Mouse (Mus musculus): ENCODE results near the gene Fgfr2. TPM values are rescaled to one million over a fixed set of nuclear protein-coding genes. Genes with fewer than 3 reads are reported as not detected.

Gene Fgfr2
- polyA plus RNA-seq, 1 experiment from 2014 or later, result 67.0 TPM

DNA sequence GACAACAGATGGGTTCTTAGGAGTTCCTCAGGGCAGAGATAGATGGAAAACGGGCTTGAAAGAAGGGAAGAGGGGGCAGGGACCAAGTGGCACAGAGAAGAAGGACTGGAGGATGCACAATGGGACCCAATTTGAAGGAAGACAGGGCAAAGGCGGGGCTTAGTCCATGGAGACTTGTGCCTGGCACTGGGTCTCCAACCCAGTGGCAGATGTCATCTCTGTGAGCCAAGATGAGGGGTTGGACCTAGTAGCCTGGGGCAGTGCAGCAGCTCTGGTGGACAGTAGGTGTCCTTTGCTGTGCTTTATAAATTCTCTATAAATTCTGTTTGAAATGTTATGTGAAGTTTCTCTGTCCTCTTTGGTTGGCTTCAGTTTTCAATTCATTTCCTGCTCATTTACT lies 1306.5 kb downstream of the Fgfr2 start:
- H3K4me3 ChIP-seq (replicated peaks), result no peak overlapping the region
- no peaks in the 10 kb centered on the region for H3K9me3 ChIP-seq
- H3K27me3 ChIP-seq (replicated peaks), result no peaks in the 10 kb centered on the region
- H3K4me1 ChIP-seq (replicated peaks), result no peaks in the 10 kb centered on the region
- H3K36me3 ChIP-seq, result no peaks in the 10 kb centered on the region
- WGBS, result 70% methylated on average over 2 of the region's 2 CpGs
- H3K9ac ChIP-seq, result no peak overlapping the region
- no peak overlapping the region for H3K4me2 ChIP-seq (replicated peaks)
- no peak overlapping the region for H3K27ac ChIP-seq
- no peak for ATAC-seq

- H3K4me3 ChIP-seq (replicated peaks), result no peak overlapping the region
- no peak overlapping the region for H3K9ac ChIP-seq
- no peaks in the 10 kb centered on the region for H3K9me3 ChIP-seq
- H3K4me2 ChIP-seq (replicated peaks), result no peak overlapping the region
- ATAC-seq, result no peak
- H3K27me3 ChIP-seq (replicated peaks), result no peaks in the 10 kb centered on the region
- no peaks in the 10 kb centered on the region for H3K4me1 ChIP-seq (replicated peaks)
- H3K36me3 ChIP-seq, result no peaks in the 10 kb centered on the region
- no peak overlapping the region for H3K27ac ChIP-seq
- WGBS, result 81% methylated on average over 6 of the region's 6 CpGs
Measured at GRCm38 (mm10) chr7:131812116-131812515, 1311.0 kb downstream of the Fgfr2 start.

DNA sequence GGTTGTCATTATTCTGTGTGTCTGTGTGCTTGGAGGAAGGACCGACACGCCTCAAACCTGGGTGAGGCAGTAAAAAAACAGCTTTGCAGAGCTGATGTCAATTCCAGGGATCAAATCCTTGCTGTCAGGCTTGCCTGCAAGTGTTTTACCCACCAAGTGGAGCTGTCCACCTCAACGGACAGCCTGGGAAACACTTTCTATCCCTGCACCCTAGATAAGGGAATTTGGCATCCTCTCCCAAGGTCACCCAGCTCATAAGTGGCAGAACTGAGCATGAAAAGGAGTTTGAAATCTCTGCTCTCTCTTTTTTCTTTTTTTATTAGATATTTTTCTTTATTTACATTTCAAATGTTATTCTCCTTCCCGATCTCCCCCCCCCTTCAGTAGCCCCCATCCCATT lies 1312.2 kb downstream of the Fgfr2 start:
- Histone ChIP-seq H3K27me3 (replicated peaks) (no peaks in the 10 kb centered on the region), H3K4me1 (replicated peaks) (no peaks in the 10 kb centered on the region), H3K4me3 (replicated peaks) (no peak overlapping the region), H3K36me3 (no peaks in the 10 kb centered on the region), H3K9ac (no peak overlapping the region), H3K9me3 (no peaks in the 10 kb centered on the region), H3K4me2 (replicated peaks) (no peak overlapping the region), H3K27ac (no peak overlapping the region)
- no peak for ATAC-seq
- WGBS, result 56% methylated on average over 4 of the region's 4 CpGs

DNA sequence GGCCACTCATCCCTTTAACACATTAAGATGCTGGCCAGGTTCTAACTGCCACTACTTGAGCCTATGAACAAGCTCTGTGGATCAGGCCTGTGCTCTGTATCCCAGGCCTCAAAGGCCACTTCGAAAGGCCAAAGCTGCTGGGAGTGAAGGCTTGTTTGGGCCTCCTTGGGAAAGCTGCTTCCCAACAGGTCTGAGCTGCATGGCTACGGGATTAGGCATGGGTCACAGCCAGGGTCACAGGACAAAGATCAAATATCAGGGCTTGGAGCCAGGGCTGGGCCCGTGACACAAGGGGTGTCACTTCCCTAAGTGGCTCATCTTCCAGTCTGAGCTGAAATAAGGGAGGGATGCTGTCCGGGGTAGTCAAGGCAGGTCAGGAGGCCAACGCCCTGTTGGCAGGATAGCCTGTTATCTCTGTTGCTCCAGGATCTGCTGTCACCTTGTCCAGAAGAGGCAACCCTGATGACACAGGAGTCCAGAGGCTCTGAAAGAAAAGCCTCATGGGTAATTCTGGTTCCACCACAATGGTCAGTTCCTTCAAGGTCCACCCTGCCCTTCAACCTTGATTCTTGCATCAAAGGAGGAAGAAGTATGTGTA lies 1313.5 kb downstream of the Fgfr2 start:
- Histone ChIP-seq H3K4me2 (replicated peaks) (no peak overlapping the region), H3K4me1 (replicated peaks) (no peaks in the 10 kb centered on the region), H3K4me3 (replicated peaks) (no peak overlapping the region), H3K27ac (no peak overlapping the region), H3K9me3 (no peaks in the 10 kb centered on the region), H3K9ac (no peak overlapping the region), H3K36me3 (no peaks in the 10 kb centered on the region), H3K27me3 (replicated peaks) (no peaks in the 10 kb centered on the region)
- WGBS, result 35% methylated on average over 5 of the region's 5 CpGs
- ATAC-seq, result no peak

DNA sequence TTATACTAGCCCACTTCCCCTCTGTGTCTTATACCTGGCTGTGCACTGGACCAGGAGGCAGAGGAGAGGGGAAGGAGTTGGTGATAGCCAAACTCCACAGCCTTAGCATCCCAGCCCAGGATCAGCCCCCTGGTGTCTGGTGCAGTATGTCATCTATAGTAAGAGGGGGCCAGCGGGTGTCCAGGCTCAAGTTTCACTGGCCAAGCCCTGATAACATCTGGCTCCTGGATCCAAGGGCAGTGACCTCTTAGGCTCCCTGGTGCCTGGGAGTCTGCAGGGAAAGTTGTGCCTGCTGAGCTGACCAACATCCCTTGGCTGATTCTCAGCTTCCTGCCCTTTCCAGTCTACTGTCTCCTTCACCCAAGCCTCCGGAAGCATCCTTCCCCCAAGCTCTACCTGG lies 1315.9 kb downstream of the Fgfr2 start:
- Histone ChIP-seq H3K9me3 (no peaks in the 10 kb centered on the region), H3K4me1 (replicated peaks) (no peaks in the 10 kb centered on the region), H3K27ac (no peak overlapping the region), H3K4me3 (replicated peaks) (no peak overlapping the region), H3K4me2 (replicated peaks) (no peak overlapping the region), H3K9ac (no peak overlapping the region), H3K27me3 (replicated peaks) (no peaks in the 10 kb centered on the region), H3K36me3 (no peaks in the 10 kb centered on the region)
- 17% methylated on average over 2 of the region's 2 CpGs for WGBS
- no peak for ATAC-seq

DNA sequence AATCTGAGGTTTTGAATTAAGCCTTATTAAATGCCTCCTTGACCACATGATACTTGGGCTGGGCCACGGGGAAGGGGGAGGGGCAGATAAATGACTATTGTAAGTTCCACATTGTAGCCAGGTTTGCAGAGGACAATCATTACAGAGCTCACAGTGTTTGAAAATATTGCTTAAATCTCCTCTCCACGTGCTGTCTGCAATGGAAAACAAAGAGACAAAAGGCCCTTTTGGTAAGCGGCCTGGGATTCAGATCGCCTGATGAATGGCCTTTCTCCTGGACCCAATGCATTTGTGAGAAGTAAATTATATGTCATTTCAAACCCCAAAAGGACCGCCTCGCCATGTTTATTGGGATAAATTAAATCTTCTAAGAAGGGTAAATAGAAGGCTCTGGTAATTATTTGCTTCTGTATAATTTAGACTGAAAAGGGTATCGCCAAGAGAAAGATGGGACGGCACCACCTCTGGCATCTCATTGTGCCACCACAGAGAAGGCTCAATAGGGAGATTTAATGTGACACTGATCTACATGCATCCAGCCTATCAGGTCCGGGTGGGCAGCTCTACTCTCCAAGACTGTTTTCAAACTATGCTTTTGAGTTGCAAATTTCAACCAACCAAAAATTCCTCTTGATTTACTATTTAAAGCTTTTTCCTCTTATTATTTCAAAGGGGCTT lies 1317.5 kb downstream of the Fgfr2 start:
- Histone ChIP-seq H3K27ac (no peak overlapping the region), H3K4me1 (replicated peaks) (no peaks in the 10 kb centered on the region), H3K27me3 (replicated peaks) (no peaks in the 10 kb centered on the region), H3K4me3 (replicated peaks) (no peak overlapping the region), H3K4me2 (replicated peaks) (no peak overlapping the region), H3K9ac (no peak overlapping the region), H3K9me3 (no peaks in the 10 kb centered on the region), H3K36me3 (no peaks in the 10 kb centered on the region)
- ATAC-seq, result no peak
- WGBS, result 78% methylated on average over 9 of the region's 9 CpGs

- WGBS, result 41% methylated on average over 6 of the region's 6 CpGs
- no peaks in the 10 kb centered on the region for H3K27me3 ChIP-seq (replicated peaks)
- H3K27ac ChIP-seq, result no peak overlapping the region
- H3K9ac ChIP-seq, result no peak overlapping the region
- no peaks in the 10 kb centered on the region for H3K36me3 ChIP-seq
- no peaks in the 10 kb centered on the region for H3K9me3 ChIP-seq
- H3K4me2 ChIP-seq (replicated peaks), result no peak overlapping the region
- ATAC-seq, result no peak
- H3K4me1 ChIP-seq (replicated peaks), result no peaks in the 10 kb centered on the region
- no peak overlapping the region for H3K4me3 ChIP-seq (replicated peaks)
Measured at GRCm38 (mm10) chr7:131800416-131801045, 1322.6 kb downstream of the Fgfr2 start.

DNA sequence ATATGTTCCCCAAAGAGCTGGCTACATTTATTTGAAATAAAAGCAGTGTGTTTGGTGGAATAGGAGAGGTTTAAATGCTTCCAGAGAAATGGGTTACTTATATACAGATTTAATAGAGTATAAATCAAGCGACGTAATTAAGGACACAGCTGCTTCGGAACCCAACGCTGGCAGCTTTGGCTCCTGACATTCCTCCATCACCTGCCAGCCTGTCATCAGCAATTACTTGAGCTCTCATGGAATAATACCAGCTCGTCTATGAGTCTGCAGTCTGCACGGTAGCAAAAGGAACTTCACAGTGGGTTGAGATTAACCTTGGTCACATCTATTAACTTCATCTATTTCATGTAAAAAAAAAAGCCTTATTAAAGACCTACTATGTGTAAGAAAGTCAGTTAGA lies 1326.0 kb downstream of the Fgfr2 start:
- no peak for ATAC-seq
- 61% methylated on average over 6 of the region's 6 CpGs for WGBS
- H3K9me3 ChIP-seq, result no peaks in the 10 kb centered on the region
- no peak overlapping the region for H3K4me2 ChIP-seq (replicated peaks)
- H3K27me3 ChIP-seq (replicated peaks), result no peaks in the 10 kb centered on the region
- no peak overlapping the region for H3K4me3 ChIP-seq (replicated peaks)
- no peak overlapping the region for H3K9ac ChIP-seq
- no peaks in the 10 kb centered on the region for H3K36me3 ChIP-seq
- H3K4me1 ChIP-seq (replicated peaks), result no peaks in the 10 kb centered on the region
- no peak overlapping the region for H3K27ac ChIP-seq

DNA sequence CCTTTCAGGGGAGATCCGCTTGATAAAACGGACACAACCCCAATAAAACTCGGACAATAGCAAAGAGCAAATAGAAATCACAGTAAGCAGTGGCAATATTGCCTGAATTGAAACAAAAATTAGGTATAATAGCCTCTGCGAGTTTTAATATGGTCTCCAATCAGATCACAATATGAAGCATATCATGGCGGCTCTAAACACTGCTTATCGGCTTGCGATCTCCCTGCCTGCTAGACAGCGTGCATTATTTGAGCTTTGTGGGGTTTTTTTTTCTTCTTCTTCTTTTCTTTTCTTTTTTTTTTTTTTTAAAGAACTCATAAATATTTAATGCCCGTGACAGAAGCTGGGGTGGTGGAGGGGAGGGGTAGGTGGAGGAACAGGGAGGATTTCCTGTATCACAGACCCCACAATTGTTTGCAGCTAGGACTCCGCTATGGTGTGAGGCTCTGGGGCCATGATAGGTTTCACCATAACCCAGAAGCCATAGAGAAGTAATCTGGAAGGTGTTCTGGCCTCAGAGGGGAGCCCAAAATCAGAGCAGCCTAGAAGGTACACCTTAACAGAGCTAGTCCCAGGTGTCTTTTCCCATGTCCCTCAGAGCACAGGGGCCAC lies 1334.4 kb downstream of the Fgfr2 start:
- Histone ChIP-seq H3K4me3 (replicated peaks) (no peak overlapping the region), H3K36me3 (no peaks in the 10 kb centered on the region), H3K27me3 (replicated peaks) (no peaks in the 10 kb centered on the region), H3K27ac (no peak overlapping the region), H3K9ac (no peak overlapping the region), H3K4me1 (replicated peaks) (no peaks in the 10 kb centered on the region), H3K9me3 (no peaks in the 10 kb centered on the region), H3K4me2 (replicated peaks) (no peak overlapping the region)
- WGBS, result 68% methylated on average over 10 of the region's 10 CpGs
- ATAC-seq, result no peak

- Histone ChIP-seq H3K27ac (no peak overlapping the region), H3K9ac (no peak overlapping the region), H3K9me3 (no peaks in the 10 kb centered on the region), H3K36me3 (no peaks in the 10 kb centered on the region), H3K4me1 (replicated peaks) (no peaks in the 10 kb centered on the region), H3K4me3 (replicated peaks) (no peak overlapping the region), H3K4me2 (replicated peaks) (no peak overlapping the region), H3K27me3 (replicated peaks) (no peaks in the 10 kb centered on the region)
- ATAC-seq, result no peak
- WGBS, result 94% methylated on average over 3 of the region's 3 CpGs
Measured at GRCm38 (mm10) chr7:131785721-131786120, 1337.4 kb downstream of the Fgfr2 start.

DNA sequence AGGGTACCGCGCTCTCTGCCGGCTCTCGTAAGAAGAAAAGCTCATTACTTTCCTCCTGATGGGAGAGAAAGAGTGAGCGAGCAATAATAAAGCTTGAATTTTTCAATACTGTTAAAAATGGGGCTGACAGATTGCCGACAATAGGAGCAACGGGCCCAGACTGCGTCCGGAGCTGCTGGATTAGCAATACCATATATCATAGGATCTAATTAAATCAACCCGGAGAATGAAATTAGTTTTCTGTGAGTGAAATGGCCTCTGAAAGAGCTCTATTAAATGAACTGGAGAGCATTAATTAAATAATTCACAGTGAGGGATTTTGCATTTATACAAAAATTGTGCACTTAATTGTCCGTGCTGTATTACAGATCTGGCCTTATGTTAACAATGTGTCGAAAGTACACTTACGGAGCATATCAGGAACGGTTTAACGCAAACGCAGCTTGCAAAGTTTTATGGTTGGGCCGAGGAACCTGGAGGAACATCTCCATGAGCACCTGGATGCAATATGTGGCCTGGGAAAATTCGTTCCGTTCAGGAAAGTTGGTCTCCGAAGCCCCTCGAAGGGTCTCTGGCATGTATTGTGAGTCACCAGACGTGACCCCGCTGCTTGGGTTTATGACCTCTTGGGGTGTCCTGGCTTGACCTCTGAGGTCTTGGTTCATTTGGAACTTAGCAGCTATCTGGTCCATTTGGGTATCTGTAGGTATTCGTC lies 1344.7 kb downstream of the Fgfr2 start:
- no peaks in the 10 kb centered on the region for H3K36me3 ChIP-seq
- no peak overlapping the region for H3K9ac ChIP-seq
- H3K9me3 ChIP-seq, result no peaks in the 10 kb centered on the region
- no peak overlapping the region for H3K4me3 ChIP-seq (replicated peaks)
- 67% methylated on average over 24 of the region's 24 CpGs for WGBS
- no peak overlapping the region for H3K27ac ChIP-seq
- no peaks in the 10 kb centered on the region for H3K4me1 ChIP-seq (replicated peaks)
- H3K27me3 ChIP-seq (replicated peaks), result peaks cover 9% of the 10 kb centered on the region; the same call in 1 of the 2 replicates
- H3K4me2 ChIP-seq (replicated peaks), result no peak overlapping the region
- no peak for ATAC-seq
